Mouse (Mus musculus) stomach, postnatal 0 days (tissue): Measurements from ENCODE around the gene Dennd2d.

Experiments
- CTCF ChIP-seq: IDR thresholded peaks from 2 replicates; pipeline ENCODE4 v1.5.1; 2016; ENCODE audit warnings: antibody characterized with exemption, low read depth, mild to moderate bottlenecking, moderate library complexity
- EP300 ChIP-seq: optimal IDR thresholded peaks from 2 replicates; pipeline ENCODE3; 2016; ENCODE audit warnings: antibody characterized with exemption

DNA sequence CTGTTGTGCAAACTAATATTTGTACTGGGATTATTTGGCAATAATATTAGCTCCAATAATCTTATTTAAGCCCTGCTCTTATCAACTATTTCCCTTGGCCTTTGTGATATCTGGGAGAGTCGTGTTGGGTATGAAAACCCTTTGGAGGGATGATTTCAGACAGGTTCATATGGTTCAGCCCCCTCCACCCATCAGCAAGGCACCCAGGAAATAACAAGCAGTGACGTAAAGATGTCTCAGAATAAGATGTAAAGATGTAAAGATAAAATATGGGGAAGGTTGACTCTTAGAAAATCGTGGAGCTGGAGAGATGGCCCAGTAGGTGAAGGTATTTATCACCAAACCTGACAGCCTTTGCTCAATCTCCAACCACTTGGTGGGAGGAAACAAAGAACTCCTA, 19.7 kb upstream of the Dennd2d start:
- TF ChIP-seq EP300, result no peak
- no peak for TF ChIP-seq CTCF
